Mouse (Mus musculus) ES-E14 (cell line): ENCODE data around the gene Dnttip1. TPM values are rescaled to one million over a fixed set of nuclear protein-coding genes. Genes with fewer than 3 reads are reported as not detected.
"Not testable (repeated sequence)": the region's sequence is repeated elsewhere in the genome, so short reads cannot be mapped to it uniquely, and the experiment has no call there.

ENCODE experiments used
- DNase-seq: peaks from one replicate; pipeline ENCODE4 v3.0.0-alpha.2; 2013; ENCODE audit warnings: low read depth, low spot score
- H3K27ac ChIP-seq: 2 replicates; pipeline ENCODE4 v1.5.1; 2012; ENCODE audit warnings: low read depth, mild to moderate bottlenecking, low read length, moderate library complexity, mixed read lengths; ENCODE audit not compliant: poor library complexity, insufficient read depth, severe bottlenecking
- H3K36me3 ChIP-seq: 2 replicates; pipeline ENCODE4 v1.6.1; 2012; ENCODE audit warnings: mild to moderate bottlenecking, low read length, moderate library complexity, mixed read lengths; ENCODE audit not compliant: control insufficient read depth, poor library complexity, insufficient read depth, severe bottlenecking
- H3K4me1 ChIP-seq, 2 experiments: fragments of 150-350 bp in 1 of 2; sonication (generic) in 1 of 2; 2 replicates each; pipeline ENCODE4 v1.6.1; 2012; ENCODE audit warnings: low read length in 2 of 2, mild to moderate bottlenecking in 1 of 2, mixed read lengths in 1 of 2; ENCODE audit not compliant: control insufficient read depth in 2 of 2, insufficient read depth in 2 of 2, poor library complexity in 1 of 2
- H3K4me3 ChIP-seq, 2 experiments: fragments of 150-350 bp in 1 of 2; sonication (generic) in 1 of 2; 2 replicates each; pipeline ENCODE4 v1.5.1; 2012; ENCODE audit warnings: low read length in 2 of 2, low read depth in 1 of 2, mild to moderate bottlenecking in 1 of 2, mixed read lengths in 1 of 2; ENCODE audit not compliant: insufficient read depth in 1 of 2, poor library complexity in 1 of 2, severe bottlenecking in 1 of 2
- H3K9ac ChIP-seq: 2 replicates; pipeline ENCODE4 v1.6.1; 2012; ENCODE audit warnings: low read depth, mild to moderate bottlenecking, low read length, mixed read lengths; ENCODE audit not compliant: poor library complexity, insufficient read depth, severe bottlenecking
- H3K9me3 ChIP-seq: fragments of 150-350 bp; sonication (generic); 2 replicates; pipeline ENCODE4 v1.6.1; 2012; ENCODE audit warnings: low read depth, mild to moderate bottlenecking, low read length; ENCODE audit not compliant: control insufficient read depth, insufficient read depth
- CHD2 ChIP-seq: IDR thresholded peaks from 2 replicates; pipeline ENCODE4 v1.6.1; 2014; ENCODE audit warnings: mild to moderate bottlenecking, low read depth, low read length, inconsistent platforms
- HCFC1 ChIP-seq: IDR thresholded peaks from 2 replicates; pipeline ENCODE4 v1.6.1; 2012; ENCODE audit warnings: low read length, inconsistent platforms, borderline replicate concordance; ENCODE audit not compliant: insufficient read depth
- MAFK ChIP-seq: IDR thresholded peaks from 2 replicates; pipeline ENCODE4 v1.6.1; 2014; ENCODE audit warnings: mild to moderate bottlenecking, low read depth, low read length, inconsistent platforms; ENCODE audit not compliant: insufficient read depth
- ZC3H11A ChIP-seq: IDR thresholded peaks from 2 replicates; pipeline ENCODE4 v1.6.1; 2012; ENCODE audit warnings: low read depth, mild to moderate bottlenecking, inconsistent platforms, low read length, borderline replicate concordance
- ZNF384 ChIP-seq: IDR thresholded peaks from 2 replicates; pipeline ENCODE4 v1.6.1; 2012; ENCODE audit warnings: low read depth, low read length, inconsistent platforms
- in situ Hi-C, 2 experiments: fragments of 600-800 bp; cut with MboI; formaldehyde crosslinking; loops; one replicate each; pipeline ENCODE4 v1.15.1; 2025; ENCODE audit warnings: low sequenced_read_pairs in 2 of 2, inconsistent platforms in 1 of 2; ENCODE audit not compliant: unreplicated experiment in 2 of 2
- total RNA-seq: library from RNA; depleted of rRNA; stranded (reverse); fragments of 300-350 nt; gene quantifications from 2 replicates; pipeline ENCODE4 v1.2.3, GENCODE M21; 2012

Gene Dnttip1
- total RNA-seq, 1 experiment = 13.3 TPM

DNA sequence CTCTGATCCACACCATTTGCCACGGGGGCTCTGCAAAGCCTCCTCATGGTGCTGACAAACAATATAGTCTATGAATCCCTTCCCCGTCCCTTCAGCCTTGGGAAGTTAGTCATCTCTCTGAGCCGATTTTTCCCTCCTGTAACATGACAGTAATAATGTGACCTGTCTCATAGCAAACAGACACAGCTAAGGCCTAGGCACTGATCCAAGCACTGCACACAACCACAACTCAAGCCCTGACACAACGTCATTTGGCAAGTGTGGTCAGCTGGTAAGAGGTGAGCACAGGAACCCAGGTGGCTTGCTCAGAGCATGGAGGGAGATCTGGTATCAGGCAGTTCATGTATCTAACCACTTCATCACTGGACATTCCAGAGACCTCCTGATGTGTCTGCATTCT lies 50.1 kb downstream of the Dnttip1 start:
- peaks cover 40% of the 10 kb centered on the region for H3K36me3 ChIP-seq
- in situ Hi-C loops = no loop called here

DNA sequence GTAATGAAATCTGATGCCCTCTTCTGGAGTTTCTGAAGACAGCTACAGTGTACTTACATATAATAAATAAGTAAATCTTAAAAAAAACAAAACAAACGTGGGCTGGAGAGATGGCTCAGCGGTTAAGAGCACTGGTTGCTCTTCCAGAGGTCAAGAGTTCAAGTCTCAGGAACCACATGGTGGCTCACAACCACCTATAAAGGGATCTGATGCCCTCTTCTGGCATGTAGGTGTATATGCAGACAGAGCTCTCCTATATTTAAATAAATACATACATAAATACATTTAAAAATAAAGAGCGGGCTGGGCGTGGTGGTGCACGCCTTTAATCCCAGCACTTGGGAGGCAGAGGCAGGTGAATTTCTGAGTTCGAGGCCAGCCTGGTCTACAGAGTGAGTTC lies 52.8 kb downstream of the Dnttip1 start:
- H3K9me3 ChIP-seq, H3K4me3 ChIP-seq, H3K27ac ChIP-seq, H3K9ac ChIP-seq, DNase-seq, in situ Hi-C loops: not testable (repeated sequence)
- Histone ChIP-seq H3K36me3 (peaks cover 32% of the 10 kb centered on the region), H3K4me1 (peaks cover under 1 to 10% of the 10 kb centered on the region in 2 experiments; a peak in 1 of 4 replicates)

More for the DNA sequence above, 50.1 kb downstream of the Dnttip1 start:
- no peak for DNase-seq
- H3K9me3 ChIP-seq = no peaks in the 10 kb centered on the region
- H3K4me1 ChIP-seq = peaks cover 3 to 12% of the 10 kb centered on the region in 2 experiments; a peak in 2 of 4 replicates
- no peak overlapping the region for H3K4me3 ChIP-seq
- no peak overlapping the region for H3K27ac ChIP-seq
- H3K9ac ChIP-seq = no peak overlapping the region
- TF ChIP-seq ZNF384 (no peak), ZC3H11A (no peak), HCFC1 (no peak), CHD2 (no peak)

DNA sequence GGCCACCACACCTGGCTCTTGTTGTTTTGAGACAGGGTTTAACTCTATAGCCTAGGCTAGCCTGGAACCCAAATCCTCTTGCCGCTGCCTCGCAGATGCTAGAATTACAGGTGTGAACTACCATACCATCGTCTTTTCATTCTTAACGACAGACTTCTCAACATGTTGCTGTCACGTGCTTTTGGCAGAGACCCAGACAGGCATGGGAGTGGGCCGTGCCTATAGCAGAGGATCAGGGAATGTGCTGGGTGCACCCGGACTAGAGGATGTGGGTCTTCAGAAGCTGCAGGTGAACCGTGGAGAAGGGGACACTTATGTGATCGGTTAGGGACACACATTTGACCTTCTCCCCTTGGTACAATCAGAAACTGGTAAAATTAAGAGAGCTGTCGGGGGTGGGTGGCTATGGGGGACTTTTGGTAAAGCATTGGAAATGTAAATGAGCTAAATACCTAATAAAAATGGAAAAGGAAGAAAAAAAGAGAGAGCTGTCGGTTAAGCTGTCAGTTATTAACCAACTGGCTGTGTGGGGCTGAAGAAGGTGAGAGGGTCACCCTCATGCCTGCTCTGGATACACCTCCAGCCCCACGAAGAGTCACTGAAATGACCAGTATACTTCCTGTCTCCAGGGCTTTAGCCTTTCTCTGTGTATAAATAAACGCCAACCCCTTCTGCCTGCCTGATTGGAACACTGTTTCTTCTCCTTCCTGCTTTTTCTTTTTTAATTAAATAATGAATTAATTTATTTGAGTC lies 54.6 kb downstream of the Dnttip1 start:
- Histone ChIP-seq H3K9me3 (no peaks in the 10 kb centered on the region), H3K4me1 (peaks cover 0 to 7% of the 10 kb centered on the region in 2 experiments; a peak in 1 of 4 replicates), H3K27ac (no peak overlapping the region), H3K9ac (no peak overlapping the region), H3K36me3 (peaks cover 26% of the 10 kb centered on the region), H3K4me3 (no peak overlapping the region)
- no peak for DNase-seq
- in situ Hi-C loops = no loop called here
- no peak for TF ChIP-seq HCFC1
- no peak for TF ChIP-seq ZC3H11A

DNA sequence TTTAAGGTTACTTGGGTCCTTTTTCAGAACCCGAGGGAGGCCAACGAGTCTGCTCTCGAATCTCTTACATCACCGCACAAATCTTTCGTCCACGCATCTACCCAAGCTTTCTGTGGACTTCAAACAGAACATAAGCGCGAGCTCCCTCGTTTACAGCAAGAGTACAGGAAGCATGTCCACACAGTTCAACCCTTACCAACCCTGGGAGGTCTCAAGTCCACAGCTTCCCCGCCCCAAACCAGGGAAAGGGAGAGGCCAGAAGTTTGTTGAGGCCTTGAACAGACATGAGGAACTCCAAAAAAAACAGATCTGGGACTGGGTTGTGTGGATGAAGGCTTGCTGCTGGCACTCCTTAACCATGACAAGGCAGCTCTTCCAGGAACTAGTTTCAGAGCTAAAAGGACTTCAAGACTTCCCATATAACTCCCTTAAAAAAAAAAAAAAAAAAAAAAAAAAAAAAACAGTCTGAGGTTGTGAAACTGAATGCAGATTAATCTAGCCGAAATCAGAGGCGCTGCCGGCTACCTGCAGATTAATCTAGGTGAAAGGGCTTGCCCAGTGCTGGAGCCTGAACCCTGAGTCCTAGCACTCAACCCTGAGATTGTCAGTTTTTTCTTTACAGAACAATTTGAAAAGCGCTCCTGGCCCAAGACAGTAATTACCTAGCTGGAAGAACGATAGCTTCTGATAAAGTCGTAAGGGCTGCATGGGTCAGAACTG lies 57.6 kb downstream of the Dnttip1 start:
- Histone ChIP-seq H3K36me3 (peaks cover 7% of the 10 kb centered on the region; the same call in 1 of the 2 replicates), H3K27ac (no peak overlapping the region), H3K9ac (peak overlapping the region; percentile 57; the same call in 1 of the 2 replicates), H3K4me3 (peak overlapping the region; percentile 91 to 97; a peak in 3 of 4 replicates), H3K9me3 (no peaks in the 10 kb centered on the region), H3K4me1 (peaks cover 0 to 10% of the 10 kb centered on the region in 2 experiments; a peak in 2 of 4 replicates)
- no peak for TF ChIP-seq CHD2
- no peak for TF ChIP-seq MAFK
- TF ChIP-seq ZNF384 = no peak
- TF ChIP-seq HCFC1 = no peak
- TF ChIP-seq ZC3H11A = no peak
- no peak for DNase-seq
- in situ Hi-C loops = no loop called here
